Mouse (Mus musculus): ENCODE measurements around the gene Ogg1.

The Ogg1 gene
- long read RNA-seq, experiment 1, partial matches to known transcripts, result 0 of 4 reads
- long read RNA-seq, experiment 1, other reads (novel, unspliced or antisense), result 1 of 4 reads
- long read RNA-seq, experiment 2, partial matches to known transcripts, result 0 of 4 reads
- long read RNA-seq, experiment 2, other reads (novel, unspliced or antisense), result 2 of 4 reads

DNA sequence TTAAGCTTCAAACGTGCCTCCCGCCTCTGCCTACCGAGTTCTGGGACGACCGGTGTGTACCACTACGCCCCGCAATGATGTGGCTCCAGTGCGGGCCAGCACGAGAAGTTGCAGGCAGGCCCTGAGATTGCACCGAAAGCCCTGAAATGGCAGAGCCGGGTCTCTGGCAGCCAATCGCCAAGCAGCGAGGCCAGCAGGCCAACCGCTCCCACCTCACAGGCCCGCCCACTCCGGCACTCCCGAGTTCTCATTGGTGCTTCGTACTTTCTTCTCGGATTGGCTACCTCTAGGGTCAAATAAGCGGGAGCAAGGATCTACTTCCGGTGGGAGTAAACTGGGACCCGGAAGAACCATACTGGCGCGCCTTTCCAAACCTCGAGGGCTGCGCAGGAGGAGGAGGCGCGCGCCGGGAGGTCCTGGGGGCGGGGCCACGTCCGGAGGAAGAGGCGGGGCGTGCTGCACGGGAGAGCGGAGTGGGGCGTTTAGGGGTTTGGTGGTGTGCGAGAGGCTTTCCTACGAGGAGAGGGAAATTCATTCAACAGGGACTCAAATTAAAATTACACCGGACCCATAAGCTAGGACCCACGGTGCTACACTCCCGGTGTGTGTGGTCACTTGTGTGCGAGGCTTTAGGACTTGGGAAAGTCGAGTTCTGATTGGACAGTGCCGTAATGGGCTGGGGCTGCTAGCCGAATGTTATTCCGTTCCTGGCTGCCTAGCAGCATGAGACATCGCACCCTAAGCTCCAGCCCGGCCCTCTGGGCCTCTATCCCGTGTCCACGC is at the start of gene Ogg1:
Ogg1 (plus strand) TSS at position 440 of the 783 bp plus-strand sequence.
- intact Hi-C loops (cut with DNase I), result loop anchor here (2.0 kb wide), 1 partner anchor 50 kb away; the partner anchor contains the start of gene Tada3

DNA sequence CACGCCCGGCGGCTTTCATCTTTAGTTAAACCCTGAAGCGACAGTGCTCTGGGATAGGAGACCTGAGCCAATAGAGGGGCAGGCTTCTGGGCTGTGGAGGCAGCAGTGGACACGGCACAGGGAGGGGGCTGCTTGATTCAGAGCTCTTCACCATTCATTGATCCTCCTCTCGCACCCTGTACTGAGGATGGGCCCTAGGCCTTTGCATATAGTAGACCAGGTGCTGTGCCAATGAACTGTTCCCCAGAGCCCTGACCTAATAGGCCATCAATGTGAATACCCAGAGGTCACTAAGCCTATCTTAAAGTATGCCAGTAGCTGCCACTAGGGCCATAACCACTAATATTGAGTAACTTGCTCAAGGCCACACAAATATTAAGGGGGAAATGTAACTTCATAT is 45.1 kb upstream of the Ogg1 start:
- intact Hi-C loops (cut with DNase I), result loop anchor here (5.0 kb wide), 1 partner anchor 89 kb away; no protein-coding TSS in a partner anchor

DNA sequence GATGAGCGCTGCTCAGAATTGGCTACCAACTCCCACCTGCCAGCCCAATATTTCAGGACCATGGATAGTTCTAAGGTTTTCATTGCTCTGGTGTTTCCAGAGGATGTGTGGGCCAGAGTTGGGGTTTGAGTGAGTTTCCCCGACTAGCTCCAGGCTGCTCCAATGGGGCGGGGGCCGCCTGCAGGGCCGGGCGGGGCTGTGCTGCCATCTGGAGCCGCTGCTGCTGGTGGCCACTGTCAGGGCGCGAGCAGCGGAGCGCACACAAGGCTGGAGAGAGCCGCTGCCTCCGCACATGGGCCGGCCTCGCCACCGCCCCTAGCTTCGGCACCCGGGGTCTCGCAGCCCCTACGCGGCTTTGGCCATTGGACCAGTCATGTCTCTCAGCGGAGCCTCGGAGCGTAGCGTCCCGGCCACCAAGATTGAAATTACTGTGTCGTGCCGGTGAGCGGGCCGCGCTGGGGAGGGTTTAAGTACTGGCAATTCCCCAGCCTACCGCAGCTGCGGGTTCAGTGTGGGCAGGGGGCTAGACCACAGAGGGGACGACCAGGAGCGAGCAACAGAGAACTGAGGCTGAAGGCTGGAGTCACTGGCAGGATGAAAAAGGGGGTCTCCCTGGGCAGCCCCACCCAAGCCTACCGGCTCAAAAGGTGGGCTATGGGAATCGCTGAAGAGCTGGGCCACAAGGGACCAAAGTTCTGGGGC is 44.5 kb upstream of the Ogg1 start, which contains the start of gene Cpne9:
Cpne9 (plus strand) TSS at position 207 of the 702 bp plus-strand sequence.
- intact Hi-C loops (cut with DNase I), result loop anchor here (5.0 kb wide), 1 partner anchor 90 kb away; no protein-coding TSS in a partner anchor

DNA sequence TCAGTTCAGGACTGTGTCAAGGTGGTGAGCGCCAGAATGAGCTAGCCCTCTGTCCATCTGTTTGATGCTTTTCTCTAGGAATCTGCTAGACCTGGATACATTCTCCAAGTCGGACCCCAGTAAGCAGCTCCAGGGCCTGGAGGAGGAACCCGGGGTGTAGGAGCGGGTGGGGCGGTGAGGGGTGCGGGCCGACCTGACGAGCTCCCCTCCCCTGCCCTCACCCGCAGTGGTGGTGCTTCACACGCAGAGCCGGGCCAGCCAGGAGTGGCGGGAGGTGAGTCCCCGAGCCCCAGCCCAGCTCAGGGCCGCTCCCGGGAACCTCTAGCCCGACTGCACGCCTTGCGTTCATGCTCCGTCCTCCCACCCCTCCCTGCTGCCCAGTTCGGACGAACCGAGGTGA is 43.8 kb upstream of the Ogg1 start:
- intact Hi-C loops (cut with DNase I), result loop anchor here (5.0 kb wide), 1 partner anchor 91 kb away; no protein-coding TSS in a partner anchor

DNA sequence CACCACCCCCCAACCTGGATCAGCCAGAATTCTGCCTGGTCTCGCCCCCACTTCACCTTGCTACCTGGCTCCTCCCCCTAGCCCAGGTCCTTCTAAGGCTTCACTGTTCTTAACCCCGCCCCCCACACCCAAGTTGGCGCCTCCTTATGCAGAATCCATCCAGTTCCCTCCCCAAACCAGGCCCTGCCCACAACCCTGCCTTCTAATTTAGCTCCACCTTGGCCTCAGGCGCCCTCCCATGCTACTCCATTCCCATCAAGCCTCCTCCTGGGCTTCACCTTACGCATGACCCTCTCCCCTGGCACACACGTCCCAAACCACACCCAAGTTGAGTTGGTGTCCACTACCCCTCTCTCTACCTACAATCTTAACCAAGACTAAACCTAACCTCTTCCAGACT is 43.3 kb upstream of the Ogg1 start:
- intact Hi-C loops (cut with DNase I), result loop anchor here (5.0 kb wide), 1 partner anchor 91 kb away; no protein-coding TSS in a partner anchor

DNA sequence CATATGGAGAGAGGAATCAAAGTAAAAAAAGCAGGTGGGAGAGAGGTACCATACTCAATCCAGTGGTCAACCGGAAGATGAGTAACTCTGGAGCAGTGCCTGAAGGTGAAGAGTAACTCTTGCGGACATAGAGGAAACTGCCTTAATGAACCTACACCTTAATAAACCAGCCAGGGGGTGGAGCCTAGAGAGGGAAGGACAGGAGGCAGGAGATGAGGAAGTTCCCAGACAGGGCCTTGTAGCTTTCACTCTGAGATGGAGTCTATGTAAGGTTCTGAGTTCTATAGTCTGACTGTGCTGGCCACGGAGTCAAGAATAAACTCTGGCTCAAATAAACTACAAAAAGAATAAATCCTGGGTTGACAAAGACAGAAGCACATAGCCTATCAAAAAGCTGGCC is 41.8 kb upstream of the Ogg1 start:
- intact Hi-C loops (cut with DNase I), result loop anchor here (5.0 kb wide), 1 partner anchor 93 kb away; no protein-coding TSS in a partner anchor

DNA sequence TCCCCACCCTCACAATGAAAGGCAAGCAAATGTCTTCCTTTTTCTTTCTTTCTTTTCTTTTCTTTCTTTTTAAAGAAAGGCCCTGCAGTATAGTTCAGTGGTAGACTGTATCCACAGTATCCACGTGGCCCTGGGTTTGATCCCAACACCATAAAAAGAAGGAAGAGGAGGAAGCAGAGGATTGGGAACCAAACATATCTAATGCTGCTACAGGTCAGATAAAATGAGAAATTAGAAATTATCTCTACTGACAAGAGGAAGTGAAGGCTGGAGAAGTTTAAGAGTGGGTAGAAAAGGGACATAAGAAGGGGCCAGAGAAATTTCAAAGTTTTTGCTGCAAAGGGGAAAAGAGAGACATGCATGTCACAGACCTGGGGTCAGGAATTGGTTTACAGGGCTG is 40.5 kb upstream of the Ogg1 start:
- intact Hi-C loops (cut with DNase I), result no loop called here

DNA sequence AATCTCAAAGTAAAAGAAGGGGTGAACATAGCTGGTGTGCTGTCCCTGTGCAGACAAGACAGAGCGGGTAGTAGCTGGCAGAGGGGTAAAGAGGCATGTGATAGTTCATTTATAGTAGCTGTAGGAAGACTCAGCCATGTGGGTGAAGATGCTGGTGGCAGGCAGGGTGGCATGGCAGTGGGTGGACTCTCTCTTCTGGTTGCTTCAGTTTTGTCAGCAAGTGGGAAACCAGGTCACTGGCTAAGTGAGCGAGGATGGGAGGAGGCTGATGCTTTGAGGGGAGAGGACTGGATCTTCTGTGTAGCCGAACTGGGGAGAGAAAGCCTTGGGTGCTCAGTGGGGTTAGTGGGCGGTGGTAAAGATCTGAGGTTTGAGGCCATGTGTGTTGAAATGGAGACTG is 39.5 kb upstream of the Ogg1 start:
- intact Hi-C loops (cut with DNase I), result no loop called here

DNA sequence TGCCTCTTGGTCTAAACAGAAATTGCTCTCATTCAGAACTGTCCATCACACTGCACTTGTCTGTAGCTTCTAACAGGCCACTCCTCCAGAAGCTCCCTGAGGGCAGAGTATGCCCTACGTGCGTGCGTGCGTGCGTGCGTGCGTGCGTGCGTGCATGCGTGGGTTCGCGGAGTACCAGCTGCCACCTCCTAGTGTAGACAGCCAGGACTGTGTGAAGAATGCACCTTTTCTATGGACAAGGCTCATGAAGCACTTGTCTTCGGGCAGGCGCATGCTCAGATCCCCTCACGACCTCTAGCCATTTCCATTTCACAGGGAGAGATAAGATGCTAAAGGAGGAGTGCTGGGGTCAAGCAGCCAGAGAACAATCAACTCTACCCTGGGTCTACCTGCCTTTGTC is 37.4 kb upstream of the Ogg1 start:
- intact Hi-C loops (cut with DNase I), result no loop called here

DNA sequence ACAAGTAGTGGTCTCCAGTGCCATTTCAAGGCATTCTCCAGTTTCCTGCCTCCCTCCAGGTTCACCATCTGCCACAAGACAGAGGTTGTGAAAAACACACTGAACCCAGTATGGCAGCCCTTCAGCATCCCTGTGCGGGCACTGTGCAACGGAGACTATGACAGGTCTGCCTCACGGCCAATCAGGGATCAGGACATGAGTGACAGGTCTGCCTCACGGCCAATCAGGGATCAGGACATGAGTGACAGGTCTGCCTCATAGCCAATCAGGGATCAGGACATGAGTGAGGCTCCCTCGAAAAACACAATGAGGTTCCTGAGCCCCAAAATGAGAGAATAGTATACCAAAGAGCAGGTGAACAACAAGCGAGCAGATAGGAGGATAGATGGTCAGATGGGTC is 36.4 kb upstream of the Ogg1 start:
- intact Hi-C loops (cut with DNase I), result no loop called here

DNA sequence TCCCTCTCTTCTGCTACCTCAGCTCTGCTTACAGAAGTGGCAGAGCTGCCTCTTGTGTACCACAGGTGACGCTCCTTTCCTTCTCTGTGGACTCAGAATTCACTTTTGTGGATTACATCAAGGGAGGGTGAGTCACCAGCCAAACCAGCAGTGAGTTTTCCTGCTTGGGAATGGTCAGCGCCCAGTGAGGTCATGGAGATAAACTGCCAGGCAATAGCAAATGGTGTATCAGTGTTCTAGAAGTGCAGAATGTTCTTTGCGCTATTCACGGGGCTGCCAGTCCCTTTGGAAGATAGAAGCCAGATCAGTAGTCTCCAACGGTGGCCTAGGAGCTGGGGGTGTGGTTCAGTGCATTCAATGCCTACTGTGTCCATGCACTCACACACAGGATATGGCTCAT is 33.8 kb upstream of the Ogg1 start:
- intact Hi-C loops (cut with DNase I), result no loop called here

DNA sequence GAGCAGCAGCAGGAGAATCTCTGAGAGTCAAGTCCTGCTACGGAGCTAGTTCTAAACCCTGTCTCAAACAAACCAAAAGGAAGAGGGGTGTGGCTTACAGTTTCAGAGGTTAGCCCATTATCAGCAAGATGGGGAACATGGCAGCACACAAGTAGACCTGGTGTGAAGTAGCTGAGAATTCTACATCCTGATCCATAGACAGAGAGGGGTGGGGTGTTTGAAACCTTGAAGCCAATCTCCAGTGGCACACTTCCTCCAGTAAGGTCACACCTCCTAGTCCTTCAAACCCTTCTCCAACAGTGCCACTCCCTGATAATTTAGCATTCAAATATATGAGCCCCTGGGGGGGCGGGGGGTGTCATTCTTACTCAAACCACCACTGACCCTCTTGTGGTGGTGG is 30.7 kb upstream of the Ogg1 start:
- intact Hi-C loops (cut with DNase I), result no loop called here

DNA sequence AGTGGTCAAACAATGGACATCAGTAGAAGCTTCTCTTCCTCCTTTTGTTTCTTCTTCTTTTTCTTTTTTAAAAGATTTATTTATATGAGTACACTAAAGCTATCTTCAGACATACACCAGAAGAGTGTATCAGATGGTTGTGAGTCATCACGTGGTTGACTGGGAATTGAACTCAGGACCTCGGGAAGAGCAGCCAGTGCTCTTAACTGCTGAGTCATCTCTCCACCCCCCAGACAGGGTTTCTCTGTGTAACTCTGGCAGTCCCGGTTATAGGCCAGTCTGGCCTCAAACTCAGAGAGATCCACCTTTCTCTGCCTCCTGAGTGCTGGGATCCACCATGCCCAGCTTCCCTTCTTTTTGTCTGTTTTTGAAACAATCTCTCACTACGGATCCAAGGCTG is 30.1 kb upstream of the Ogg1 start:
- intact Hi-C loops (cut with DNase I), result no loop called here

DNA sequence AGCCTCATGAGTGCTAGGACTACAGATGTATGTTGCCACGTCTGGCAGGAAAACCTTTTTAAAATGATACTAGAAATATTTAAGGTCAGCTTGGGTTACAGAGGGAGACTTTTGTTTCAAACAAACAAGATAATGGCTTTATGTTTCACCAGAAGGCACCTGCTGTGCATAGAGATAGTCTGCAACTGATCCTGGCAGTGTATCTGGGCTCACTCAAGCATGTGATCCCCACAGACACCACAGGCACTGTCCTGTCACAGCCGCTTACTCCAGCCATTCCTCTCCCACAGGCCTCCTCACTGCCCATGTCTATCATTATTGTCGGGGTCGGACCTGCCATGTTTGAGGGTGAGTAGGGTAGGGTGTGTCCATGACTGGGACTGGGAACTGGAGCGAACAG is 25.4 kb upstream of the Ogg1 start:
- intact Hi-C loops (cut with DNase I), result loop anchor here (5.0 to 10.0 kb wide), 2 partner anchors 129 to 607 kb away; partner anchors contain the start of gene Rad18

DNA sequence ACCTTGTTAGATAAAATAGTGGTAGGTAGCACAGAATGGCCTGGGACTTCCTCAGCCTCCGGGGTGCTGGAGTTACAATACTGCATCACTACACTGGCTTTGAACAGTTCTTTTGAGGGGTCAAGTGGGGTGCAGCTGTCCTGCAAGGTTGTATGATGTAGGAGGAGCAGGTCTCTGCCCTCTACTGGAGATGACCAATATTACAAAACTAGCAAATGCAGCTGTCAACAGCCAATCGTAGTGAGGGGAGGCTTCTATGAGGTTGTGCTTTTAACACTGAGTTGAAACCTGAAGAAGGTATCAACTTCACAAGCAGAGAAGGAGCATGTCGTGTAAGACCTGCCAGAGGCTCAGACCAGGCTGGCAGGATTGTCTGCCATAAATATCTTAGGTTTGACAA is 24.5 kb upstream of the Ogg1 start:
- intact Hi-C loops (cut with DNase I), result loop anchor here (5.0 to 10.0 kb wide), 2 partner anchors 130 to 607 kb away; partner anchors contain the start of gene Rad18

DNA sequence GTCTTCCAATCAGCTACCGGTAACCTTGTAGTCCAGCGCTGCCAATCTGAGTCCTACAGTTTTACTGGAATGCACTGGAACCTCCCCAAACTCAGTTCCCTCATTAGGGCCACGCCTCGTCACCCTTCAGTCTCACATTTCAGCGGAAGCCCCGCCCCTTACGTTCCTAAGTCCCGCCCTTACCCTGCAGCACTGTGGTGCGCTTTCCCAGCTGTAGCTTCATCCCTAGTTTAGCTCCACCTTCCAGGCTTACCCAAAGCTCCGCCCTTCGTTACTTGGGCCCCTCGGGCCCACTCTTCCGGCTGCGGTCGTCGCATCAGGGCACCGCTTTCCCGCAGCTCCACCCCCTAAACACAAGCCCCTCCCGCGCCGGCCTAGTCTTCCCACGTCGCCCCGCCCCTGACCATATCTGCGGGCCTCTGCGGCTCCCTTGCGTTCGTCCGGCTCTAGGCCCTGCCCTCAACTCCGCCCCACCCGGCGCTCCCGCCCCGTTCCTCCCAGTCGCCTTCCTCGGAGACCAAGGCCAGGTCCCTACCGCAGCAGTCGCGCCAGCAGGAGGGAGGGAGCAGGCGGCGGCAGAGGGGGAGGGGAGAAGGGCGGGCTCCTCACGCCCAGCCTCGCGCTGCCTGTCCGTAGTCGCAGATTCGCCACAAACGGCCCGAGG is 20.3 kb upstream of the Ogg1 start:
- intact Hi-C loops (cut with DNase I), result loop anchor here (5.0 to 10.0 kb wide), 3 partner anchors 69 to 612 kb away; partner anchors contain the start of genes Mtmr14, Rad18 and Thumpd3

DNA sequence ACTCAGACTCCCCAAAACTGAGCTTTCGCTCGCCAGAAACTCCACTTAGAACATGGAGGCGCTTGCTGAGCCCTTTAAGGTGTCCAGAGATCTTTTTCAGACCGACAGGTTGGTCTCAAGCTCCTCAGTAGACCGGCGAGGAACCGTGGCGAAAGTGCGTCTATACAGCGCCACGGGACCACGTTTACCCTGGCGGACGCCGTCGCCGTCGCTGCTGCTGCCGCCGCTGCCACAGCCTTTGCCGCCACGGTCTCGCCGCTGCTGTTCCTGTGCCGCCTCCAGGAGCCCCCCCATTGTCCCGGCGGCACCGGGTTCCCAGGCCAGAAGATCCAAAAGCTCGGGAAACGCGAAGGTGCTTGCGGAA is 19.8 kb upstream of the Ogg1 start, which contains the start of gene Brpf1:
Brpf1 (plus strand) TSS at position 152 of the 364 bp plus-strand sequence.
- intact Hi-C loops (cut with DNase I), result loop anchor here (5.0 to 10.0 kb wide), 3 partner anchors 70 to 612 kb away; partner anchors contain the start of genes Mtmr14, Rad18 and Thumpd3

DNA sequence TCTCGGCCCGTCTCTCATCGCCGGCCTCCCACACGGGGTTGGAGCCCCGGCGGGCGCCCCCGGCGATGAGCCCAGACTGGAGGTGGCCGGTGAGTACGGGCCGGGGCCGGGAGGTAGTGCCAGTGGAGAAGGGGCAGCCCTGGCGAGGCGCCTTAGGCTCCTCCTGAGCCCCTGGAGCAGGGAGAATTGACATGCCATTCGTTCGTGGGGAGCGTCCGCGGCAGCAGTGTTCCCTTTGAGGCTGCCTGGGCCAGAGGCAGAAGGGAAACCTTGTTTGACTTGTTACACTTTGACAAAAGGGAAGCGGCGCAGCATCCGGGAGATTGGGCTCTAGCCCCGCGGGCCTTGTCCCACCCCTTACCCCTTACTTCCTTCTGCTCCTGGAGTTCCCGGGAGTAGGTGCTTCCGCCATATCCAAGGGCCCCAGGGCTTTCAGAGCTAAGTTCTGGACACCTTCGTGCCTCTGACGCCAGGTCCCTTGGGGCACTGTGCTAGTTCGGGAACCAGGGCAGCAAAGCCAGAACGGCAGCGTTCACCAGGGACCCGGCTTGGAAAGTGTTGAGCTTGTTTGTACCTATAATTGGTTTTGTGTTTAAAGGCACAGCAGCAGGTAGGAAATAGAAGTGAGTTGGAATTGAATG is 19.2 kb upstream of the Ogg1 start:
- intact Hi-C loops (cut with DNase I), result loop anchor here (5.0 to 10.0 kb wide), 3 partner anchors 70 to 613 kb away; partner anchors contain the start of genes Mtmr14, Rad18 and Thumpd3

DNA sequence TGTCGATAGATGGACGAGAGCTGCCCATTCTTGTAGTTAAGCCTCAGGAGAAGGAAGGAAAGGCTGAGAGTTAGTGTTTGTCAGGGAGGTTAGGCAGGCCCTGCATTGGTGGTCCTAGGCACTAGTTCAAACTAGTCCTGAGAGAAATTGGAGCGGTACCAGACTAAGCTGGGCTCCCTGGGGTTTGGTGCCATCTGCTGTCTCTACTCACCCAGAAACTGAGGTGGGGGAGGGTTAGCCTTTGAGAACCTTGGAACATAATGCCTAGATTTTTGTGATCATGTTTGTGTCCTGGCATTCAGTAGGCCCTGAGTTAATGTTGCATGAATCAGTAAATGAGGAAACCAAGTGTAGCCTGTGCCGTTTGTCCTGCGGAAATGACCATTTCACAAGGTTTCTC is 18.6 kb upstream of the Ogg1 start:
- intact Hi-C loops (cut with DNase I), result loop anchor here (5.0 to 10.0 kb wide), 3 partner anchors 71 to 613 kb away; partner anchors contain the start of genes Mtmr14, Rad18 and Thumpd3

DNA sequence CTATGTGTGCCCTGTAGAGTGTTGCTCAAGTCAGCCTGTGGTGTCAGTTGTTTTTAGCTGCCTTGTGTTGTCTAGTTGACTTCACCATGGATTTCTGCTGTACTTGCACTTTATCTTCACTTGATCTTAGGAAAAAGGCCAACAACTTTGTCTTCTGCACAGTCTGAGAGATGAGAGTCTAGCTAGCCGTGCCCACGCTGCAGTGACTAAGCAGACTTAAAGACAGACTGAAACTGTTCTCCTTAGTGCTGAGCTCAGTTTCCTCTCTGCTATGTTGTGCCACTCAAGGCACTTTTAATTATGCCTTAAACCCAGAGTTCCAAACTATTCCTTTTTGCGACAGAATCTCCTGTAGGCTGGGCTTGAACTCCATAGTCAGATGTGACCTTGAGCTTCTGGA is 10.8 kb upstream of the Ogg1 start:
- intact Hi-C loops (cut with DNase I), result no loop called here
